Mouse (Mus musculus) kidney, postnatal 4 days (tissue): ENCODE results near the gene Gm10803.

Experiments
- DNase-seq, 2 experiments: peaks; one replicate each; pipeline ENCODE4 v3.0.0; 2021; ENCODE audit warnings: mixed read lengths in 2 of 2

Gm10803 gene

GRCm38 (mm10) chr2:93592164-93592790, 31.9 kb downstream of the Gm10803 start:
- peak in 1 of 2 experiments; percentile 19 for DNase-seq

GRCm38 (mm10) chr2:93593121-93593520, 32.8 kb downstream of the Gm10803 start:
- no peak for DNase-seq

DNA sequence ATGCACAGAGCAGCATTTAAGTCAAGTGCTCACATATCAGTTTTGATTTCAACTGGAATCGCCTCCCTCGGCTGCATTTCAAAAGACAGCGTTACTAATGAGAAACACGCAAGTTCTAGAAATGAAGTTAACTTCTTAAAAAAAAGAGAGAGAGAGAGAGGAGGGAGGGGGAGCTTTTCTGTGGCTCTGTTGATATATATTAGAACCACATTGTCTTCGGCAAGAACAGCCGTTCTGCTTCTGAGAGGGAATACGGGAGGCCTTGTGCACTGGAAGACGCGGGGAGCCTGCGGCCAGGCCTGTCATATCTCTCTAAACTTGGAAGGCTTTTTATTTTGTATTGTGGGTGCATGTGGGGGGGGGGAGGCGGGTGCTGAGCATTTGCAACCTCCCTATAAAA, 36.8 kb downstream of the Gm10803 start:
- DNase-seq = peak in 1 of 2 experiments; percentile 20

GRCm38 (mm10) chr2:93599731-93600130, 39.4 kb downstream of the Gm10803 start:
- peak; percentile 21 to 54 for DNase-seq

DNA sequence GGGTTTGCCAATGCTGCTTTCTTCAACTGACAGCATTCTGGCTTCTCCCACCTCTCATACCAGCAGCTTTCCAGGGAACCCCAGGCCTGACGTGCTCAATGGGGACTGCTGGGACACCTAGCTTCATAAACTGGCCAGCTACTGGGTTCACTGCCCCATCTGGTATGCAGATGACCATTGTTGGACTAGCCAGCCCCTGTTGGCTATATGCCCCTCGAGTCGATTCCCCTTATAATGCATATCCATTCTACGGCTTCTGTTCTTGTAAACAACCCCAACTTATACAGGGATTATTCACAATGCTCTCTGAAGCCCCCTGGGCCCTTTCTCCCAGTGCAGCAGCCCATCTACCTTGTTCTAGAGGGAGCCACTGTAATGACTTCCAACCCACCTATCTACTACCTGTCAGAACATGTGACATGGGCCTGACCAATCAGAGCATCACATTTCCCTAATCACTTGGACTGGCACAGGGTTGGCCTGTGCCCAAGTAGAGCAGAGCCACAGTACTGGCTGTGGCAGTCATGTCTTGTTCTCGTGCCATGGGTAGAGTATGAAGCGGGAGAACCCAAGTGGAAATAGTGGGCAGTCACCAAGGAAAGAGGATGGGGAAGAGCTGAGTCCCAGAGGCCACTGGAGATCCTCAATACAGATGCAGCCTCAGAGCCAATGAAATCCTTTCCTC, 44.4 kb downstream of the Gm10803 start:
- no peak for DNase-seq

- no peak for DNase-seq
Measured at GRCm38 (mm10) chr2:93608800-93609199, 48.4 kb downstream of the Gm10803 start.

GRCm38 (mm10) chr2:93613020-93613419, 52.7 kb downstream of the Gm10803 start:
- no peak for DNase-seq
